Mouse (Mus musculus): Measurements from ENCODE around the gene Amfr. TPM values are rescaled to one million over a fixed set of nuclear protein-coding genes. Genes with fewer than 3 reads are reported as not detected.
"Not testable (repeated sequence)": the region's sequence is repeated elsewhere in the genome, so short reads cannot be mapped to it uniquely, and the experiment has no call there.

Amfr gene
- total RNA-seq, 1 experiment: 73.6 TPM

DNA sequence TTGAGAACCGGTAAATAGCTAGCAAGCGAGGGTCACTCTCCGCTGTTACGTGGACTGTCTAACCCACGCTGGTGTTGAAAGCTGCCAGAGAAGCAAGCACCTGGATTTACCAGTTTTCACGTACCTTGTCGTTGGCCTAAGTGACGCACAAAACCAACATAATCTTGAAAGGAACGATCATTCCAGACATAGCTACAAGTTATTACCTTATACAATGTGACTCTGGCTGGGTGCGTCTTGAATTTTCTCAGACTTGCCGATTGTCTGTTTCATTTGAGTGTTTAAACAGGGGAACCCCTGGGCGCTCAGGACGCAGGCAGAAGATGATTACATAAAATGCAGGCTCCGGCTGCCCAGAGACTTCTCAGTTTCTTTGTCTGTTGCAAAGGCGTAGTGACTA is 25.2 kb upstream of the Amfr start:
- Histone ChIP-seq H3K9me3 (ENCODE audit: control insufficient read depth, insufficient read depth, low read depth, low read length) (no peaks in the 10 kb centered on the region), H3K9ac (ENCODE audit: insufficient read depth, low read depth, low read length, poor library complexity, severe bottlenecking) (peak overlapping the region; percentile 90; the same call in 1 of the 2 replicates), H3K4me3 (ENCODE audit: insufficient read depth in 1 of 2, low read depth in 1 of 2, low read length in 2 of 2, poor library complexity in 1 of 2, severe bottlenecking in 1 of 2) (peak overlapping the region; percentile 92 to 96), H3K4me1 (ENCODE audit: control insufficient read depth in 2 of 2, insufficient read depth in 2 of 2, low read length in 2 of 2, poor library complexity in 1 of 2) (peaks cover 11 to 12% of the 10 kb centered on the region in 2 experiments), H3K27ac (ENCODE audit: insufficient read depth, low read depth, low read length, poor library complexity, severe bottlenecking) (no peak overlapping the region), H3K36me3 (ENCODE audit: control insufficient read depth, insufficient read depth, low read length, poor library complexity, severe bottlenecking) (no peaks in the 10 kb centered on the region)
- DNase-seq (ENCODE audit: low read depth, low spot score): no peak
- in situ Hi-C loops (cut with MboI; ENCODE audit: low sequenced_read_pairs in 2 of 2, unreplicated experiment in 2 of 2): no loop called here
- TF ChIP-seq MAFK (IDR thresholded peaks at IDR 0.05; ENCODE audit: insufficient read depth, low read depth, low read length) (no peak), HCFC1 (IDR thresholded peaks at IDR 0.05; ENCODE audit: borderline replicate concordance, insufficient read depth, low read length) (no peak)

DNA sequence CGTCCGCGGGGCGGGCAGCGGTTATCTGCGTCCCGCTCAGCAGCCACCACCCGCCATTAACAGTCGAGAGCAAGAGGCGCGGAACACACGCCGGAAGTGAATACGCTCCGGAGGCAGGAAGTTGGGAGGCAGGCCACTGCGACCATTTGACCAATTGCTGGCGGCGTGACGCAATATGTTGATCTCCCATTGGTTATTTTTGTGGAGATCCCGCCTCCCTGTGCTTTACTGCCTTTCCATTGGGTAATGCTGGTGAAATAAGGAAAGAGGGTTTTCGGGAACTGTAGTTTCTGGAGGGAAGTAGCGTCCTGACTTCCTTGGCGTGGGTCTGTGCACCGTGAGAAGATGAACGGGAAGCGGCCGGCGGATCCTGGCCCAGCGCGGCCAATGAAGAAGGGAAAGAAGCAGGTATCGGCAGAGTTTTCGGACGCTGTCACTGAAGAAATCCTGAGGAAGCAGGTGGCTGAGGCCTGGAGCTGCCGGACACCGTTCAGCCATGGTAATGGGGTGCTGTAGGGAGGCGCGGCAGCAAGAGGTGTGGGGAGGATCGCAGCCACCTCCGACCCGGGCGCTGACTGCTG is 24.4 kb upstream of the Amfr start, which contains the start of the genes Nudt21 and Ogfod1:
TSS of gene Nudt21 (minus strand) at position 88 of the 581 bp plus-strand sequence.
TSS of gene Ogfod1 (plus strand) at position 255 of the 581 bp plus-strand sequence.
- H3K36me3 ChIP-seq (ENCODE audit: control insufficient read depth, insufficient read depth, low read length, poor library complexity, severe bottlenecking): no peaks in the 10 kb centered on the region
- in situ Hi-C loops (cut with MboI; ENCODE audit: low sequenced_read_pairs in 2 of 2, unreplicated experiment in 2 of 2): no loop called here
- no peak within 1 kb of the TSS for H3K27ac ChIP-seq (ENCODE audit: insufficient read depth, low read depth, low read length, poor library complexity, severe bottlenecking)
- H3K9ac ChIP-seq (ENCODE audit: insufficient read depth, low read depth, low read length, poor library complexity, severe bottlenecking): peak within 1 kb of the TSS; percentile 90
- no peaks in the 10 kb centered on the region for H3K9me3 ChIP-seq (ENCODE audit: control insufficient read depth, insufficient read depth, low read depth, low read length)
- peak within 1 kb of the TSS; percentile 92 to 96 for H3K4me3 ChIP-seq (ENCODE audit: insufficient read depth in 1 of 2, low read depth in 1 of 2, low read length in 2 of 2, poor library complexity in 1 of 2, severe bottlenecking in 1 of 2)
- DNase-seq (ENCODE audit: low read depth, low spot score): peak; percentile 99
- TF ChIP-seq ZC3H11A (IDR thresholded peaks at IDR 0.05; ENCODE audit: borderline replicate concordance, low read depth, low read length) (no peak), ZNF384 (IDR thresholded peaks at IDR 0.05; ENCODE audit: low read depth, low read length) (no peak), MAFK (IDR thresholded peaks at IDR 0.05; ENCODE audit: insufficient read depth, low read depth, low read length) (no peak), HCFC1 (IDR thresholded peaks at IDR 0.05; ENCODE audit: borderline replicate concordance, insufficient read depth, low read length) (peak; percentile 95), CHD2 (IDR thresholded peaks at IDR 0.05; ENCODE audit: low read depth, low read length) (peak; percentile 96)
- H3K4me1 ChIP-seq (ENCODE audit: control insufficient read depth in 2 of 2, insufficient read depth in 2 of 2, low read length in 2 of 2, poor library complexity in 1 of 2): peaks cover 11 to 12% of the 10 kb centered on the region in 2 experiments

- peaks cover 11 to 12% of the 10 kb centered on the region in 2 experiments for H3K4me1 ChIP-seq (ENCODE audit: control insufficient read depth in 2 of 2, insufficient read depth in 2 of 2, low read length in 2 of 2, poor library complexity in 1 of 2)
- H3K9me3 ChIP-seq (ENCODE audit: control insufficient read depth, insufficient read depth, low read depth, low read length); in situ Hi-C loops (cut with MboI; ENCODE audit: low sequenced_read_pairs in 2 of 2, unreplicated experiment in 2 of 2); H3K36me3 ChIP-seq (ENCODE audit: control insufficient read depth, insufficient read depth, low read length, poor library complexity, severe bottlenecking); H3K27ac ChIP-seq (ENCODE audit: insufficient read depth, low read depth, low read length, poor library complexity, severe bottlenecking): not testable (repeated sequence)
- peak; percentile 69 for DNase-seq (ENCODE audit: low read depth, low spot score)
- H3K4me3 ChIP-seq (ENCODE audit: insufficient read depth in 1 of 2, low read depth in 1 of 2, low read length in 2 of 2, poor library complexity in 1 of 2, severe bottlenecking in 1 of 2): peak overlapping the region; percentile 81
- H3K9ac ChIP-seq (ENCODE audit: insufficient read depth, low read depth, low read length, poor library complexity, severe bottlenecking): peak overlapping the region; percentile 80
Observed at GRCm38 (mm10) chr8:94036541-94036940, 23.9 kb upstream of the Amfr start.

DNA sequence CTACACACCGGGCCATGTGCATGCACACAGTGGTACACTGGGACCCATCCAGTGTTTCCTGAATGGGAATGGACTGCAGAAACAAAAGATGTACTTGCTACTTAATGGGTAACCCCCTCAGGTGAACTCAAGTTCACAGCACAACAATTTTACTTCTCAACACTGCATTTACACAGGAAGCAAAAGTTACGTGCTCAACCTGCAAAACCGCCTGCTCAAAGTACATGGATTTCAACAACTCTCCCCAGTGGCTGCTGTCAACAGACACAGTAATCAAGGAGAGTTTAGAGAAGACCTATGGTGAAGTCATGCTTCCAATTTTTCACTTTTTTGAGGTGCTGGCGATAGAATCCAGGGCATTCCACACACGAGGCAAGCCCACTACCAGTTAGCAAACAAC is 22.6 kb upstream of the Amfr start:
- no peak for DNase-seq (ENCODE audit: low read depth, low spot score)
- peaks cover 11 to 12% of the 10 kb centered on the region in 2 experiments for H3K4me1 ChIP-seq (ENCODE audit: control insufficient read depth in 2 of 2, insufficient read depth in 2 of 2, low read length in 2 of 2, poor library complexity in 1 of 2)
- TF ChIP-seq MAFK (IDR thresholded peaks at IDR 0.05; ENCODE audit: insufficient read depth, low read depth, low read length): no peak
- no peak for TF ChIP-seq HCFC1 (IDR thresholded peaks at IDR 0.05; ENCODE audit: borderline replicate concordance, insufficient read depth, low read length)
- TF ChIP-seq CHD2 (IDR thresholded peaks at IDR 0.05; ENCODE audit: low read depth, low read length): no peak
- TF ChIP-seq ZC3H11A (IDR thresholded peaks at IDR 0.05; ENCODE audit: borderline replicate concordance, low read depth, low read length): no peak
- no peak for TF ChIP-seq ZNF384 (IDR thresholded peaks at IDR 0.05; ENCODE audit: low read depth, low read length)
- peak overlapping the region; percentile 17 to 81; a peak in 3 of 4 replicates for H3K4me3 ChIP-seq (ENCODE audit: insufficient read depth in 1 of 2, low read depth in 1 of 2, low read length in 2 of 2, poor library complexity in 1 of 2, severe bottlenecking in 1 of 2)
- H3K36me3 ChIP-seq (ENCODE audit: control insufficient read depth, insufficient read depth, low read length, poor library complexity, severe bottlenecking): peaks cover 5% of the 10 kb centered on the region
- H3K9ac ChIP-seq (ENCODE audit: insufficient read depth, low read depth, low read length, poor library complexity, severe bottlenecking): peak overlapping the region; percentile 10; the same call in 1 of the 2 replicates
- in situ Hi-C loops (cut with MboI; ENCODE audit: low sequenced_read_pairs in 2 of 2, unreplicated experiment in 2 of 2): no loop called here
- no peaks in the 10 kb centered on the region for H3K9me3 ChIP-seq (ENCODE audit: control insufficient read depth, insufficient read depth, low read depth, low read length)
- H3K27ac ChIP-seq (ENCODE audit: insufficient read depth, low read depth, low read length, poor library complexity, severe bottlenecking): no peak overlapping the region

GRCm38 (mm10) chr8:94033601-94034000 is 21.0 kb upstream of the Amfr start:
- DNase-seq (ENCODE audit: low read depth, low spot score): no peak
- Histone ChIP-seq H3K9me3 (ENCODE audit: control insufficient read depth, insufficient read depth, low read depth, low read length) (no peaks in the 10 kb centered on the region), H3K9ac (ENCODE audit: insufficient read depth, low read depth, low read length, poor library complexity, severe bottlenecking) (no peak overlapping the region), H3K36me3 (ENCODE audit: control insufficient read depth, insufficient read depth, low read length, poor library complexity, severe bottlenecking) (peaks cover 12% of the 10 kb centered on the region), H3K4me3 (ENCODE audit: insufficient read depth in 1 of 2, low read depth in 1 of 2, low read length in 2 of 2, poor library complexity in 1 of 2, severe bottlenecking in 1 of 2) (no peak overlapping the region), H3K4me1 (ENCODE audit: control insufficient read depth in 2 of 2, insufficient read depth in 2 of 2, low read length in 2 of 2, poor library complexity in 1 of 2) (peaks cover 11 to 12% of the 10 kb centered on the region in 2 experiments), H3K27ac (ENCODE audit: insufficient read depth, low read depth, low read length, poor library complexity, severe bottlenecking) (no peak overlapping the region)
- in situ Hi-C loops (cut with MboI; ENCODE audit: low sequenced_read_pairs in 2 of 2, unreplicated experiment in 2 of 2): no loop called here
- TF ChIP-seq MAFK (IDR thresholded peaks at IDR 0.05; ENCODE audit: insufficient read depth, low read depth, low read length) (no peak), ZC3H11A (IDR thresholded peaks at IDR 0.05; ENCODE audit: borderline replicate concordance, low read depth, low read length) (no peak), ZNF384 (IDR thresholded peaks at IDR 0.05; ENCODE audit: low read depth, low read length) (no peak), HCFC1 (IDR thresholded peaks at IDR 0.05; ENCODE audit: borderline replicate concordance, insufficient read depth, low read length) (no peak), CHD2 (IDR thresholded peaks at IDR 0.05; ENCODE audit: low read depth, low read length) (no peak)

Data from ES-E14 (cell line).